Mouse (Mus musculus) kidney, adult 8-10 months (tissue): Measurements from ENCODE around the gene Gbx1.

Experiments
- DNase-seq, 2 experiments: peaks; one replicate each; pipeline ENCODE4 v3.0.0; 2022

Gbx1 gene

GRCm38 (mm10) chr5:24474723-24475261 is 52.2 kb downstream of the Gbx1 start:
- peak in 1 of 2 experiments; percentile 26 for DNase-seq

- DNase-seq: no peak
Measured at GRCm38 (mm10) chr5:24474025-24474722, 52.8 kb downstream of the Gbx1 start.

GRCm38 (mm10) chr5:24472884-24473619 is 54.0 kb downstream of the Gbx1 start:
- DNase-seq: peak in 1 of 2 experiments; percentile 15

GRCm38 (mm10) chr5:24470600-24470999 is 56.4 kb downstream of the Gbx1 start:
- peak; percentile 68 to 83 for DNase-seq

- DNase-seq: no peak
Measured at GRCm38 (mm10) chr5:24466762-24467161, 60.2 kb downstream of the Gbx1 start.

- no peak for DNase-seq
Measured at GRCm38 (mm10) chr5:24455613-24456012, 71.4 kb downstream of the Gbx1 start.

- no peak for DNase-seq
Measured at GRCm38 (mm10) chr5:24455076-24455475, 71.9 kb downstream of the Gbx1 start.

- DNase-seq: no peak
Measured at GRCm38 (mm10) chr5:24453985-24454303, 73.1 kb downstream of the Gbx1 start.

- no peak for DNase-seq
Measured at GRCm38 (mm10) chr5:24453283-24453984, 73.6 kb downstream of the Gbx1 start.
